Mouse (Mus musculus) megakaryocyte, embryonic 14.5 days (primary cell): Measurements from ENCODE around the gene Gm28047.

Source experiments
- FLI1 ChIP-seq: IDR thresholded peaks from 2 replicates; pipeline ENCODE4 v1.6.1; 2012; ENCODE audit warnings: low read length, inconsistent platforms, mixed read lengths
- GATA1 ChIP-seq: IDR thresholded peaks from 3 replicates; pipeline ENCODE4 v1.6.1; 2012; ENCODE audit warnings: mixed read lengths, low read length, inconsistent platforms, borderline replicate concordance

DNA sequence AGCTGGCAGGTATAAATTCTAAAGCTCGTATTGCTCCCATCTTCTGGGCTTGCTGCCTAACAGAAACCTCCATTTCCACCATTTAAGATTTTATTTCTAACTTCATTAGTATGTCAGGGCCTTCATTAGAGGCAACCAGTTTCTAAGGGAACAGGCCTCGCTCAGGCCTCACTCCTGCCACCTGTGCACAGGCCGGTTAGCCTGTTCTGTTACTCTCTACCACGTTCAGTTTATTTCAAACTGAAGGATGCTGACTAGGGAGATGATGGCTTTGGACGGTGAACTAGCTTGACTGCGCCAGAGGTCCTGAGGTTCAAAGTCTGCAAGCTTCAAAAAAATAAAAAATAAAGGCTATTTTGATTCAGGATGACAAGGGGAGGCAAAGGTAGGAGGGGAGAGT is 45.4 kb upstream of the Gm28047 start:
- TF ChIP-seq GATA1 (no peak), FLI1 (no peak)
